Comparison of ENCODE assay signal across 8 mouse cellular contexts in genomic region chr4:8084954-8085639, GRCm38 (mm10).
A peak's percentile ranks its signal among the peaks of the same experiment; 100 is the strongest.
DNase-seq lines count a peak whose midpoint lies in the region; ATAC-seq lines count a peak whose summit lies in the region.

No protein-coding gene starts in this region.

- DNase-seq in cerebellum, postnatal 4 days (ENCODE audit: low spot score in 2 of 2): peak; percentile 80 to 90
- peak; percentile 82 for DNase-seq in gastrocnemius, postnatal 10 days
- peak; percentile 70 for DNase-seq in hindlimb bud, embryonic 11.5 days (ENCODE audit: extremely low spot score, low read depth, low spot score)
- peak; percentile 81 to 86 for DNase-seq in left cerebral cortex, adult 18-20 months (ENCODE audit: low spot score in 2 of 2)
- DNase-seq in right cerebral cortex, postnatal 14 days: peak; percentile 91
- DNase-seq in urinary bladder, postnatal 36 days (ENCODE audit: low spot score in 2 of 2): peak; percentile 40 to 45

- peak; percentile 73 for ATAC-seq in activated CD4-positive, CD25-positive, alpha-beta regulatory T cell, adult 4 months
- peak; percentile 99 for ATAC-seq in megakaryocyte progenitor cell, adult 5-6 weeks (replicated peaks; ENCODE audit: poor library complexity)

Comparison
In these comparisons a context has a peak if more than half of its experiments do, and no peak if none do; other contexts are left out.
1. Peak in every context shown above with its lines: DNase-seq and ATAC-seq.